Mouse (Mus musculus) lung, embryonic 15.5 days (tissue): ENCODE data around the gene Usp20. TPM values are rescaled to one million over a fixed set of nuclear protein-coding genes. Genes with fewer than 3 reads are reported as not detected.

Source experiments
- ATAC-seq: fragments of 200-750 bp; cut with Nextera tagmentation; 2 replicates; pipeline ENCODE4 v1.8.0; 2017; ENCODE audit warnings: moderate number of reproducible peaks, borderline replicate concordance; ENCODE audit not compliant: low FRiP score, low TSS enrichment; ENCODE audit errors: extremely low read depth
- H3K27ac ChIP-seq: fragments of 300-500 bp; sonication (generic); 2 replicates; pipeline ENCODE4 v1.5.1; 2015; ENCODE audit warnings: moderate library complexity, mild to moderate bottlenecking, inconsistent platforms
- H3K27me3 ChIP-seq: fragments of 300-500 bp; sonication (generic); 2 replicates; pipeline ENCODE4 v1.6.1; 2015; ENCODE audit warnings: inconsistent platforms
- H3K36me3 ChIP-seq: fragments of 300-500 bp; sonication (generic); 2 replicates; pipeline ENCODE4 v1.6.1; 2015; ENCODE audit warnings: inconsistent platforms
- H3K4me1 ChIP-seq: fragments of 300-500 bp; sonication (generic); 2 replicates; pipeline ENCODE4 v1.6.1; 2015; ENCODE audit warnings: inconsistent platforms
- H3K4me2 ChIP-seq: fragments of 300-500 bp; sonication (generic); 2 replicates; pipeline ENCODE4 v1.6.1; 2015; ENCODE audit warnings: inconsistent platforms, mild to moderate bottlenecking, moderate library complexity
- H3K4me3 ChIP-seq: fragments of 300-500 bp; sonication (generic); 2 replicates; pipeline ENCODE4 v1.5.1; 2015; ENCODE audit warnings: mild to moderate bottlenecking, inconsistent platforms
- H3K9ac ChIP-seq: fragments of 300-500 bp; sonication (generic); 2 replicates; pipeline ENCODE4 v1.6.1; 2015; ENCODE audit warnings: inconsistent platforms
- H3K9me3 ChIP-seq: fragments of 300-500 bp; sonication (generic); 2 replicates; pipeline ENCODE4 v1.6.1; 2016; ENCODE audit warnings: inconsistent platforms
- WGBS: fragments of 180-500 bp; shearing (Covaris S2); methylation state at CpG from one replicate; pipeline ENCODE4 v1.1.7; 2015; 5-methylcytosine and 5-hydroxymethylcytosine counted together
- polyA plus RNA-seq: library from polyadenylated mRNA; unstranded; fragments of >200 nt; fragmentation: Nextera tagmentation; extraction: Ambion mirVana; gene quantifications from 2 replicates; pipeline ENCODE4 v1.2.1, GENCODE M21; 2015

Usp20 gene
- polyA plus RNA-seq, 1 experiment from 2014 or later, result 16.6 TPM

GRCm38 (mm10) chr2:30995432-30995996 is 13.4 kb downstream of the Usp20 start:
- 69% methylated on average over 11 of the region's 11 CpGs for WGBS
- ATAC-seq, result no peak
- no peaks in the 10 kb centered on the region for H3K4me1 ChIP-seq
- no peak overlapping the region for H3K4me2 ChIP-seq
- H3K9ac ChIP-seq, result no peak overlapping the region
- H3K27me3 ChIP-seq, result no peaks in the 10 kb centered on the region
- no peaks in the 10 kb centered on the region for H3K36me3 ChIP-seq
- no peak overlapping the region for H3K27ac ChIP-seq
- no peaks in the 10 kb centered on the region for H3K9me3 ChIP-seq
- H3K4me3 ChIP-seq, result no peak overlapping the region

GRCm38 (mm10) chr2:30998443-30999260 is 16.6 kb downstream of the Usp20 start:
- WGBS, result 63% methylated on average over 8 of the region's 8 CpGs
- H3K36me3 ChIP-seq, result no peaks in the 10 kb centered on the region
- ATAC-seq, result no peak
- H3K27ac ChIP-seq, result no peak overlapping the region
- no peaks in the 10 kb centered on the region for H3K27me3 ChIP-seq
- H3K9me3 ChIP-seq, result no peaks in the 10 kb centered on the region
- H3K9ac ChIP-seq, result no peak overlapping the region
- no peaks in the 10 kb centered on the region for H3K4me1 ChIP-seq
- H3K4me2 ChIP-seq, result no peak overlapping the region
- no peak overlapping the region for H3K4me3 ChIP-seq

- no peak overlapping the region for H3K9ac ChIP-seq
- no peak overlapping the region for H3K4me3 ChIP-seq
- H3K27ac ChIP-seq, result no peak overlapping the region
- H3K4me1 ChIP-seq, result no peaks in the 10 kb centered on the region; the same call in 1 of the 2 replicates
- H3K36me3 ChIP-seq, result no peaks in the 10 kb centered on the region
- WGBS, result 92% methylated on average over 10 of the region's 10 CpGs
- H3K27me3 ChIP-seq, result no peaks in the 10 kb centered on the region
- ATAC-seq, result no peak
- no peaks in the 10 kb centered on the region for H3K9me3 ChIP-seq
- no peak overlapping the region for H3K4me2 ChIP-seq
These were observed 20.8 kb downstream of the Usp20 start for GRCm38 (mm10) chr2:31002857-31003256.

- no peak overlapping the region for H3K4me3 ChIP-seq
- ATAC-seq, result no peak
- H3K4me1 ChIP-seq, result no peaks in the 10 kb centered on the region; the same call in 1 of the 2 replicates
- WGBS, result 67% methylated on average over 2 of the region's 2 CpGs
- H3K4me2 ChIP-seq, result no peak overlapping the region
- H3K9me3 ChIP-seq, result no peaks in the 10 kb centered on the region
- H3K36me3 ChIP-seq, result 0 out of 2 replicates have a peak, but pooled peaks cover 4% of the 10 kb centered on the region
- no peaks in the 10 kb centered on the region for H3K27me3 ChIP-seq
- no peak overlapping the region for H3K27ac ChIP-seq
- H3K9ac ChIP-seq, result no peak overlapping the region
These were observed 23.4 kb downstream of the Usp20 start for GRCm38 (mm10) chr2:31005453-31005852.

GRCm38 (mm10) chr2:31006434-31006833 is 24.4 kb downstream of the Usp20 start:
- H3K4me2 ChIP-seq, result no peak overlapping the region
- no peak overlapping the region; the same call in 1 of the 2 replicates for H3K27ac ChIP-seq
- no peaks in the 10 kb centered on the region; the same call in 1 of the 2 replicates for H3K4me1 ChIP-seq
- ATAC-seq, result no peak
- no peaks in the 10 kb centered on the region for H3K27me3 ChIP-seq
- 0 out of 2 replicates have a peak, but pooled peaks cover 4% of the 10 kb centered on the region for H3K36me3 ChIP-seq
- no peak overlapping the region for H3K4me3 ChIP-seq
- WGBS, result 55% methylated on average over 5 of the region's 5 CpGs
- no peaks in the 10 kb centered on the region for H3K9me3 ChIP-seq
- no peak overlapping the region for H3K9ac ChIP-seq

- Histone ChIP-seq H3K36me3 (0 out of 2 replicates have a peak, but pooled peaks cover 4% of the 10 kb centered on the region), H3K27ac (no peak overlapping the region), H3K4me3 (no peak overlapping the region), H3K4me2 (no peak overlapping the region), H3K4me1 (no peaks in the 10 kb centered on the region; the same call in 1 of the 2 replicates), H3K9ac (no peak overlapping the region), H3K27me3 (no peaks in the 10 kb centered on the region), H3K9me3 (no peaks in the 10 kb centered on the region)
- no peak for ATAC-seq
- 63% methylated on average over 5 of the region's 5 CpGs for whole genome bisulfite sequencing
These were observed 25.1 kb downstream of the Usp20 start for GRCm38 (mm10) chr2:31007208-31007607.

- no peak for ATAC-seq
- H3K4me2 ChIP-seq, result no peak overlapping the region
These were observed 31.5 kb downstream of the Usp20 start for GRCm38 (mm10) chr2:31013371-31014120.

GRCm38 (mm10) chr2:31017625-31018317 is 35.7 kb downstream of the Usp20 start:
- Histone ChIP-seq H3K4me1 (no peaks in the 10 kb centered on the region), H3K9ac (no peak overlapping the region), H3K4me3 (no peak overlapping the region), H3K9me3 (no peaks in the 10 kb centered on the region), H3K27me3 (no peaks in the 10 kb centered on the region), H3K4me2 (no peak overlapping the region), H3K36me3 (peaks cover 14% of the 10 kb centered on the region), H3K27ac (no peak overlapping the region)
- WGBS, result 90% methylated on average over 18 of the region's 18 CpGs
- ATAC-seq, result no peak

More at GRCm38 (mm10) chr2:31013371-31014120, 31.5 kb downstream of the Usp20 start:
- Histone ChIP-seq H3K4me1 (no peaks in the 10 kb centered on the region), H3K27ac (no peak overlapping the region), H3K4me3 (no peak overlapping the region), H3K36me3 (0 out of 2 replicates have a peak, but pooled peaks cover 11% of the 10 kb centered on the region), H3K27me3 (no peaks in the 10 kb centered on the region), H3K9me3 (no peaks in the 10 kb centered on the region), H3K9ac (no peak overlapping the region)
- WGBS, result 68% methylated on average over 14 of the region's 14 CpGs

GRCm38 (mm10) chr2:31018519-31018918 is 36.4 kb downstream of the Usp20 start:
- no peaks in the 10 kb centered on the region for H3K27me3 ChIP-seq
- ATAC-seq, result no peak
- peaks cover 14% of the 10 kb centered on the region for H3K36me3 ChIP-seq

GRCm38 (mm10) chr2:31019011-31019410 is 36.9 kb downstream of the Usp20 start:
- H3K4me1 ChIP-seq, result no peaks in the 10 kb centered on the region
- no peak overlapping the region for H3K27ac ChIP-seq
- H3K36me3 ChIP-seq, result peaks cover 14% of the 10 kb centered on the region
- H3K4me2 ChIP-seq, result no peak overlapping the region
- H3K9me3 ChIP-seq, result no peaks in the 10 kb centered on the region
- no peak for ATAC-seq
- no peaks in the 10 kb centered on the region for H3K27me3 ChIP-seq
- H3K9ac ChIP-seq, result no peak overlapping the region
- no peak overlapping the region for H3K4me3 ChIP-seq
- WGBS, result 80% methylated on average over 8 of the region's 8 CpGs

More at GRCm38 (mm10) chr2:31018519-31018918, 36.4 kb downstream of the Usp20 start:
- H3K4me3 ChIP-seq, result no peak overlapping the region
- no peaks in the 10 kb centered on the region for H3K9me3 ChIP-seq
- no peak overlapping the region for H3K27ac ChIP-seq
- H3K9ac ChIP-seq, result no peak overlapping the region
- no peak overlapping the region for H3K4me2 ChIP-seq
- H3K4me1 ChIP-seq, result no peaks in the 10 kb centered on the region
- 87% methylated on average over 8 of the region's 8 CpGs for WGBS

GRCm38 (mm10) chr2:31020202-31020601 is 38.1 kb downstream of the Usp20 start:
- no peak overlapping the region for H3K27ac ChIP-seq
- no peaks in the 10 kb centered on the region for H3K9me3 ChIP-seq
- 78% methylated on average over 2 of the region's 2 CpGs for WGBS
- no peaks in the 10 kb centered on the region for H3K4me1 ChIP-seq
- no peak overlapping the region for H3K4me2 ChIP-seq
- no peak for ATAC-seq
- no peaks in the 10 kb centered on the region for H3K27me3 ChIP-seq
- peaks cover 14% of the 10 kb centered on the region for H3K36me3 ChIP-seq
- H3K4me3 ChIP-seq, result no peak overlapping the region
- no peak overlapping the region for H3K9ac ChIP-seq
